Mouse (Mus musculus) CH12.LX (cell line): ENCODE results near the gene Ifna7.
"Not testable (repeated sequence)": the region's sequence is repeated elsewhere in the genome, so short reads cannot be mapped to it uniquely, and the experiment has no call there.

Source experiments
- CHD1 ChIP-seq: IDR thresholded peaks from 2 replicates; pipeline ENCODE4 v1.6.1; 2012; ENCODE audit warnings: low read depth, low read length, improper control_type of control experiment, inconsistent platforms
- CHD2 ChIP-seq: IDR thresholded peaks from 2 replicates; pipeline ENCODE4 v1.6.1; 2011; ENCODE audit warnings: low read length, improper control_type of control experiment
- CTCF ChIP-seq, 2 experiments: IDR thresholded peaks in 1 of 2; conservative IDR thresholded peaks in 1 of 2; 2 replicates each; pipeline ENCODE4 v1.5.1; 2011 to 2012; ENCODE audit warnings: low read depth in 2 of 2, low read length in 2 of 2, improper control_type of control experiment in 1 of 2, inconsistent platforms in 1 of 2, mild to moderate bottlenecking in 1 of 2, moderate library complexity in 1 of 2
- ELF1 ChIP-seq: IDR thresholded peaks from 2 replicates; pipeline ENCODE4 v1.6.1; 2014; ENCODE audit warnings: low read depth, mild to moderate bottlenecking, inconsistent platforms, low read length, improper control_type of control experiment
- GABPA ChIP-seq: IDR thresholded peaks from 2 replicates; pipeline ENCODE4 v1.6.1; 2012; ENCODE audit warnings: low read depth, low read length, improper control_type of control experiment, inconsistent platforms; ENCODE audit not compliant: insufficient replicate concordance
- HCFC1 ChIP-seq: IDR thresholded peaks from 2 replicates; pipeline ENCODE4 v1.6.1; 2012; ENCODE audit warnings: low read depth, mild to moderate bottlenecking, inconsistent platforms, low read length, improper control_type of control experiment
- MAFK ChIP-seq: IDR thresholded peaks from 2 replicates; pipeline ENCODE4 v1.6.1; 2011; ENCODE audit warnings: low read length, improper control_type of control experiment; ENCODE audit not compliant: insufficient replicate concordance
- MAX ChIP-seq: IDR thresholded peaks from 2 replicates; pipeline ENCODE4 v1.6.1; 2011; ENCODE audit warnings: low read length, improper control_type of control experiment
- MAZ ChIP-seq: IDR thresholded peaks from 2 replicates; pipeline ENCODE4 v1.6.1; 2012; ENCODE audit warnings: low read depth, mild to moderate bottlenecking, inconsistent platforms, low read length, improper control_type of control experiment, moderate library complexity
- POLR2A ChIP-seq: IDR thresholded peaks from 2 replicates; pipeline ENCODE4 v1.6.1; 2011; ENCODE audit warnings: low read depth, mild to moderate bottlenecking, improper control_type of control experiment, low read length
- USF1 ChIP-seq: IDR thresholded peaks from 2 replicates; pipeline ENCODE4 v1.6.1; 2014; ENCODE audit warnings: low read depth, mild to moderate bottlenecking, inconsistent platforms, low read length, improper control_type of control experiment

DNA sequence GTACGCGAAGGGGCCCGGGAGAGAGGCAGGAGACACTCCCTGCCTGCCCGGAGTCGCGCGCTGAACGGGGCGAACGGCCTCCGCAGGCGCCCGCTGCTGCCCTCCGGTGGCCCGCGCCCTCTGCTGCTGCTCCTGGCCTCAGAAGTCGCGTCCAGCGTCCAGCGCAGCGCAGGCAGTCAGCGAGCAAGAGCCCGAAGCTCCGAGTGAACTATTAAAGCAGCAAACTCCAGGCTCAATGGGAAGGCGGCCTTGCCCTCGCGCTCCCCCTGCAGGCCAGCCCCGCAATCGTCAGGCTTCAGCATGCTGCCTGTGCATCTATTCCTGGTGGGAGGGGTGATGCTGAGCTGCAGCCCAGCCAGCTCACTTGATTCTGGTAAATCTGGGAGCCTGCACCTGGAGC is 13.1 kb upstream of the Ifna7 start, which contains the start of gene Gm13287:
- not testable (repeated sequence) for TF ChIP-seq CTCF (conservative IDR thresholded peaks at IDR 0.05 in 1 of 2, IDR thresholded peaks at IDR 0.05 in 1 of 2; ENCODE audit: low read depth in 2 of 2, low read length in 2 of 2); MAFK; MAX; HCFC1; CHD2; USF1; POLR2A; CHD1; MAZ; GABPA; ELF1
